14 mouse cellular contexts compared by ENCODE assay signal in genomic region chr16:96175399-96175798, GRCm38 (mm10). TPM values are rescaled to one million over a fixed set of nuclear protein-coding genes. Genes with fewer than 3 reads are reported as not detected.
DNase-seq lines count a peak whose midpoint lies in the region; ATAC-seq and TF ChIP-seq lines count a peak whose summit lies in the region.
"Had no signal": no experiment of that assay in that cellular context is flagged by ENCODE, and none has a peak within 500 bp of the region (broad histone marks: within the 10 kb centered on the region; RNA-seq: fewer than 3 reads in every experiment).

No protein-coding gene starts in this region.

- H3K4me1 ChIP-seq in hindbrain, postnatal 0 days (ENCODE audit: insufficient read depth, low read length), result no peaks in the 10 kb centered on the region
- no peaks in the 10 kb centered on the region; the same call in 1 of the 2 replicates for H3K4me1 ChIP-seq in hindbrain, embryonic 13.5 days (replicated peaks)
- H3K4me1 ChIP-seq in embryonic facial prominence, embryonic 14.5 days (ENCODE audit: control insufficient read depth, insufficient read depth, low read length), result no peaks in the 10 kb centered on the region
- H3K4me1 ChIP-seq: limb, embryonic 13.5 days; neural tube, embryonic 12.5 days had no signal

- no peaks in the 10 kb centered on the region for H3K9me3 ChIP-seq in hindbrain, postnatal 0 days (ENCODE audit: low read length)
- H3K9me3 ChIP-seq in hindbrain, embryonic 13.5 days, result no peaks in the 10 kb centered on the region
- no peaks in the 10 kb centered on the region for H3K9me3 ChIP-seq in embryonic facial prominence, embryonic 14.5 days (ENCODE audit: control insufficient read depth, low read length)

- WGBS in hindbrain, postnatal 0 days, result 47% methylated on average over 2 of the region's 2 CpGs
- WGBS in hindbrain, embryonic 13.5 days, result 44% methylated on average over 2 of the region's 2 CpGs
- WGBS in embryonic facial prominence, embryonic 14.5 days, result 38% methylated on average over 2 of the region's 2 CpGs

- no peak for TF ChIP-seq CTCF in hindbrain, postnatal 0 days (IDR thresholded peaks at IDR 0.05; ENCODE audit: low read depth)

- peak; percentile 19 for DNase-seq in embryo, embryonic 11 days
- no peak for DNase-seq in embryo, embryonic 10 days (ENCODE audit: low spot score)
- DNase-seq in hindbrain, postnatal 0 days (ENCODE audit: low spot score), result no peak
- DNase-seq in embryonic facial prominence, embryonic 14.5 days (ENCODE audit: low spot score), result peak; percentile 50
- peak; percentile 72 for DNase-seq in lung, postnatal 14 days
- no peak for DNase-seq in B cell, adult 2 months
- no peak for DNase-seq in adrenal gland, postnatal 4 days (ENCODE audit: low spot score in 2 of 2)
- DNase-seq: kidney, postnatal 36 days; layer of hippocampus, postnatal 36 days; liver, postnatal 0 days; midbrain, embryonic 14.5 days had no signal

- no peak overlapping the region for H3K9ac ChIP-seq in hindbrain, postnatal 0 days (replicated peaks; ENCODE audit: low read length)
- H3K9ac ChIP-seq in hindbrain, embryonic 13.5 days, result no peak overlapping the region
- H3K9ac ChIP-seq in embryonic facial prominence, embryonic 14.5 days (ENCODE audit: low read depth, low read length), result no peak overlapping the region
- H3K9ac ChIP-seq: limb, embryonic 13.5 days; liver, postnatal 0 days; neural tube, embryonic 12.5 days had no signal

- H3K4me2 ChIP-seq in hindbrain, postnatal 0 days (ENCODE audit: low read depth, low read length), result no peak overlapping the region
- H3K4me2 ChIP-seq in hindbrain, embryonic 13.5 days, result no peak overlapping the region
- no peak overlapping the region for H3K4me2 ChIP-seq in embryonic facial prominence, embryonic 14.5 days (ENCODE audit: low read depth, low read length)
- H3K4me2 ChIP-seq: limb, embryonic 13.5 days; neural tube, embryonic 12.5 days had no signal

- peak; percentile 49; the same call in 1 of the 2 replicates for ATAC-seq in hindbrain, postnatal 0 days
- no peak for ATAC-seq in hindbrain, embryonic 13.5 days (ENCODE audit: low FRiP score)
- peak; percentile 63 for ATAC-seq in embryonic facial prominence, embryonic 14.5 days (ENCODE audit: low read depth)
- ATAC-seq: liver, postnatal 0 days had no signal

- no peaks in the 10 kb centered on the region for H3K36me3 ChIP-seq in hindbrain, postnatal 0 days (ENCODE audit: insufficient read depth, low read length)
- H3K36me3 ChIP-seq in hindbrain, embryonic 13.5 days, result no peaks in the 10 kb centered on the region
- no peaks in the 10 kb centered on the region for H3K36me3 ChIP-seq in embryonic facial prominence, embryonic 14.5 days (ENCODE audit: control insufficient read depth, insufficient read depth, low read length)
- H3K36me3 ChIP-seq: limb, embryonic 13.5 days; neural tube, embryonic 12.5 days had no signal

- no peaks in the 10 kb centered on the region for H3K27me3 ChIP-seq in hindbrain, postnatal 0 days (ENCODE audit: insufficient read depth, low read length)
- no peaks in the 10 kb centered on the region for H3K27me3 ChIP-seq in hindbrain, embryonic 13.5 days
- no peaks in the 10 kb centered on the region for H3K27me3 ChIP-seq in embryonic facial prominence, embryonic 14.5 days (replicated peaks; ENCODE audit: control insufficient read depth, insufficient read depth, low read length)
- H3K27me3 ChIP-seq: limb, embryonic 13.5 days; neural tube, embryonic 12.5 days had no signal

- H3K4me3 ChIP-seq in hindbrain, postnatal 0 days (ENCODE audit: low read length), result no peak overlapping the region
- H3K4me3 ChIP-seq in hindbrain, embryonic 13.5 days, result no peak overlapping the region
- no peak overlapping the region for H3K4me3 ChIP-seq in embryonic facial prominence, embryonic 14.5 days (ENCODE audit: low read depth, low read length)
- H3K4me3 ChIP-seq: limb, embryonic 13.5 days; neural tube, embryonic 12.5 days had no signal

- H3K27ac ChIP-seq in hindbrain, postnatal 0 days, result no peak overlapping the region
- H3K27ac ChIP-seq in hindbrain, embryonic 13.5 days, result no peak overlapping the region
- no peak overlapping the region for H3K27ac ChIP-seq in embryonic facial prominence, embryonic 14.5 days (replicated peaks; ENCODE audit: low read depth, low read length)
- H3K27ac ChIP-seq: limb, embryonic 13.5 days; neural tube, embryonic 12.5 days had no signal

RNA-seq across cellular contexts. Expression of gene Lca5l, which starts 16.7 kb away (rescaled TPM):
- 2.0 and 3.2 TPM in 2 replicates for total RNA-seq in hindbrain, postnatal 0 days (2014; rRNA removed)
- 1.9 and 2.3 TPM in 2 replicates for polyA plus RNA-seq in hindbrain, postnatal 0 days (2015; fragmentation: Nextera tagmentation; extraction: Ambion mirVana)
- polyA plus RNA-seq in hindbrain, embryonic 13.5 days (2015; fragmentation: Nextera tagmentation; extraction: Ambion mirVana), result 1.6 and 2.1 TPM in 2 replicates
- 1.8 and 2.1 TPM in 2 replicates for polyA plus RNA-seq in embryonic facial prominence, embryonic 14.5 days (2014; fragmentation: Nextera tagmentation; extraction: Ambion mirVana)
- 1 to 10 TPM; 3.2 to 4.4 TPM for total RNA-seq in adrenal gland, postnatal 4 days (2021)

RNA-seq across cellular contexts. Expression of gene Sh3bgr, which starts 24.9 kb away (rescaled TPM):
- 0.26 and 16.4 TPM in 2 replicates for total RNA-seq in hindbrain, postnatal 0 days (2014; rRNA removed)
- polyA plus RNA-seq in hindbrain, postnatal 0 days (2015; fragmentation: Nextera tagmentation; extraction: Ambion mirVana), result 5.9 and 7.4 TPM in 2 replicates
- 1.6 and 2.9 TPM in 2 replicates for polyA plus RNA-seq in hindbrain, embryonic 13.5 days (2015; fragmentation: Nextera tagmentation; extraction: Ambion mirVana)
- 25.4 and 40.9 TPM in 2 replicates for polyA plus RNA-seq in embryonic facial prominence, embryonic 14.5 days (2014; fragmentation: Nextera tagmentation; extraction: Ambion mirVana)
- 10 to 100 TPM in 1 of 2 experiments, 1 to 10 TPM in 1; 9.0 to 23.2 TPM for total RNA-seq in adrenal gland, postnatal 4 days (2021)
- polyA plus RNA-seq: liver, postnatal 0 days had no signal

RNA-seq across cellular contexts. Expression of gene Wrb, which starts 30.2 kb away (rescaled TPM):
- 151 and 154 TPM in 2 replicates for total RNA-seq in hindbrain, postnatal 0 days (2014; rRNA removed)
- polyA plus RNA-seq in hindbrain, postnatal 0 days (2015; fragmentation: Nextera tagmentation; extraction: Ambion mirVana), result 190 and 196 TPM in 2 replicates
- 169 and 172 TPM in 2 replicates for polyA plus RNA-seq in hindbrain, embryonic 13.5 days (2015; fragmentation: Nextera tagmentation; extraction: Ambion mirVana)
- 61.3 and 63.0 TPM in 2 replicates for polyA plus RNA-seq in embryonic facial prominence, embryonic 14.5 days (2014; fragmentation: Nextera tagmentation; extraction: Ambion mirVana)
- 10 to 100 TPM; 31.5 to 31.9 TPM for total RNA-seq in adrenal gland, postnatal 4 days (2021)

RNA-seq across cellular contexts. Expression of gene Hmgn1, which starts 47.9 kb away (rescaled TPM):
- 85.9 and 103 TPM in 2 replicates for total RNA-seq in hindbrain, postnatal 0 days (2014; rRNA removed)
- polyA plus RNA-seq in hindbrain, postnatal 0 days (2015; fragmentation: Nextera tagmentation; extraction: Ambion mirVana), result 207 and 258 TPM in 2 replicates
- polyA plus RNA-seq in hindbrain, embryonic 13.5 days (2015; fragmentation: Nextera tagmentation; extraction: Ambion mirVana), result 433 and 477 TPM in 2 replicates
- polyA plus RNA-seq in embryonic facial prominence, embryonic 14.5 days (2014; fragmentation: Nextera tagmentation; extraction: Ambion mirVana), result 528 and 592 TPM in 2 replicates
- total RNA-seq in adrenal gland, postnatal 4 days (2021), result 100 to 1,000 TPM; 270 to 285 TPM

Comparison
In these comparisons a context has a peak if more than half of its experiments do, and no peak if none do; other contexts are left out.
1. DNase-seq: peak in embryo, embryonic 11 days (single experiment), embryonic facial prominence, embryonic 14.5 days (single experiment) and lung, postnatal 14 days (single experiment); none in embryo, embryonic 10 days (single experiment), hindbrain, postnatal 0 days (single experiment), B cell, adult 2 months (0 of 2) and adrenal gland, postnatal 4 days (0 of 2).